Mouse (Mus musculus): ENCODE data around the gene Col5a1. TPM values are rescaled to one million over a fixed set of nuclear protein-coding genes. Genes with fewer than 3 reads are reported as not detected.

Gene Col5a1
- polyA plus RNA-seq, 1 experiment from 2014 or later, result 25.6 TPM

DNA sequence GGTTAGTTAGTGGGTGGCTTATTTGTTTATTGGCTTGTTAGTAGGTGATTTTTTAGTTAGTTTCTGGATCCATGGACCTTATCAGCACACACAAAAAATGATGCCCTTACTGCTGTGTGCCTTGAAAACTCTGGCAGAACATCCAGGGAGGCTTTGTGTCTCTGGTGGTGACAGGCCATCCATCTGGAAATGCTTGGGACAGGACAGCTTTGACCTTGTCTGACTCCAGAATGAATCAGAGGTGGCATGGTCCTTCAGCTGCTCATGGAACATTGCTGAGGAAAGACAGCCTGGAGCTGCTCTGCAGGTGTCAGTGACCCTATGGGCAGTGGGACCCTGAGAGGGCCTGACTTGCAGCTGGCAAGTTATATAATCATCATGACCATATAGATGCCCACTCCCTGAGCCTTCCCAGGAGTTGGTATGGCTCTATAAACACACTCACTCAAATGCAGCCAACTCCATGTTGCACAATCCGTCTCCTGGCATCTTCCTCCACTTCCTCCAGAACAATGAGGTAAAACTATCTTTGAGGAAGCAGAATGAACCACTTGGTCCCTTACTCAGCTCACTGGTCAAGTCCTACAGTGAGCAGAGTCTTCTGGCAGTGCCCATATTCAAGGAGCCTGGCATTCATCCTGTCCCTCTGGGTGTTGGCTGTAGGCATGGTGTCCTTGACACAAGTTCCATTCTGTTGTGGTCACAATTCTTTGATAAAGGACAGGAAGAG lies 26.5 kb downstream of the Col5a1 start:
- peaks cover 11% of the 10 kb centered on the region for H3K4me1 ChIP-seq (replicated peaks)
- H3K27me3 ChIP-seq (ENCODE audit: insufficient read depth, poor library complexity, severe bottlenecking), result no peaks in the 10 kb centered on the region
- no peaks in the 10 kb centered on the region for H3K9me3 ChIP-seq
- no peaks in the 10 kb centered on the region for H3K36me3 ChIP-seq
- no peak overlapping the region for H3K4me3 ChIP-seq
- 92% methylated on average over 1 of the region's 1 CpGs for WGBS
- no peak for DNase-seq (ENCODE audit: low spot score)
- no peak overlapping the region for H3K27ac ChIP-seq

DNA sequence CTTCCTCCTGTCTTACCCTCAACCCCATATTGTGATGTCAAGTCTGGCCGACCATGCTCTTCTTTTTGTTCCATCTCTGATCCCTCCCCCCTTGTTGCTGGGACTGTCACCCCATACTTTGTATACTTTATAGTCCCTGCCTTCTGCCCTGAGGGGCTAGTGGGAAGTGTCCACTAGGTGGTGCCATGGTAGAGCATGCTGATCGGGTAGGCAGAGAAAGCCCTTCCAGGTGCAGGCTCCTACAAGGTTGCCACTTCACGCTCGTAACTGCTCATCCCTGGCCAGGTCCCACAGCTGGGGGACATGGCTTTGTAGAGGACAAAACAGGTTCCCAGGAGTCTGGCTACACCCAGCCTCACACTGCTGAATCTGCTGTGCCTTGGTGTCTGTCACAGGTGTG lies 29.5 kb downstream of the Col5a1 start:
- Histone ChIP-seq H3K36me3 (no peaks in the 10 kb centered on the region), H3K4me1 (replicated peaks) (peaks cover 11% of the 10 kb centered on the region), H3K9me3 (no peaks in the 10 kb centered on the region), H3K4me3 (no peak overlapping the region), H3K27me3 (ENCODE audit: insufficient read depth, poor library complexity, severe bottlenecking) (no peaks in the 10 kb centered on the region), H3K27ac (no peak overlapping the region)
- whole genome bisulfite sequencing, result 72% methylated on average over 4 of the region's 4 CpGs
- no peak for DNase-seq (ENCODE audit: low spot score)

GRCm38 (mm10) chr2:27916316-27916715 lies 30.1 kb downstream of the Col5a1 start:
- DNase-seq (ENCODE audit: low spot score), result no peak
- Histone ChIP-seq H3K36me3 (no peaks in the 10 kb centered on the region), H3K27me3 (ENCODE audit: insufficient read depth, poor library complexity, severe bottlenecking) (no peaks in the 10 kb centered on the region), H3K9me3 (no peaks in the 10 kb centered on the region), H3K4me1 (replicated peaks) (peaks cover 11% of the 10 kb centered on the region), H3K27ac (peak overlapping the region; percentile 24; the same call in 1 of the 2 replicates), H3K4me3 (no peak overlapping the region)
- 46% methylated on average over 2 of the region's 2 CpGs for whole genome bisulfite sequencing

GRCm38 (mm10) chr2:27917177-27917576 lies 31.0 kb downstream of the Col5a1 start:
- Histone ChIP-seq H3K4me3 (no peak overlapping the region), H3K9me3 (no peaks in the 10 kb centered on the region), H3K4me1 (replicated peaks) (peaks cover 11% of the 10 kb centered on the region), H3K36me3 (no peaks in the 10 kb centered on the region), H3K27me3 (ENCODE audit: insufficient read depth, poor library complexity, severe bottlenecking) (no peaks in the 10 kb centered on the region), H3K27ac (no peak overlapping the region)
- DNase-seq (ENCODE audit: low spot score), result no peak
- 87% methylated on average over 3 of the region's 3 CpGs for WGBS

DNA sequence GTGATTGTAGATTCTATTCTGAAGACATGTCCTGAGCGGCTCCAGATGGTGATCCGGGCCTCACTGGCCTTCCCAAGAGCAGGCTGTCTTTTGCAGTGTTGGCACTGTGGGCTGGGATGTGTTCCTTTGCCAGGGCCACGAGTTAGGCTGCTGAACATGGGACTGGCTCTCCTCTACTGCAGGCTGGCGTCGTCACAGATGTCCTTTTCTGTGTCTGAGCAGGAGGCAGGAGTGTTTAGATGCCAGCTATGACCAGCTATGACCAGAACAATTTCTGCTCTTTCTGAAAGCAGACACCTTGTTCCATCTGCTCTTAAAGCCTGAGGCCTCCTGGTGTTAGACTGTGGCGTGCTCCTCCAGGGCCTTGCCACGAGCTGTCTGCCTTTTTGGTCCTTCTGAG lies 31.9 kb downstream of the Col5a1 start:
- no peak for DNase-seq (ENCODE audit: low spot score)
- Histone ChIP-seq H3K4me3 (no peak overlapping the region), H3K9me3 (no peaks in the 10 kb centered on the region), H3K4me1 (replicated peaks) (peaks cover 11% of the 10 kb centered on the region), H3K27ac (no peak overlapping the region), H3K27me3 (ENCODE audit: insufficient read depth, poor library complexity, severe bottlenecking) (no peaks in the 10 kb centered on the region), H3K36me3 (no peaks in the 10 kb centered on the region)
- WGBS, result 87% methylated on average over 7 of the region's 7 CpGs

GRCm38 (mm10) chr2:27919309-27919850 lies 33.2 kb downstream of the Col5a1 start:
- WGBS, result 89% methylated on average over 6 of the region's 6 CpGs
- H3K36me3 ChIP-seq, result no peaks in the 10 kb centered on the region
- H3K4me3 ChIP-seq, result no peak overlapping the region
- DNase-seq (ENCODE audit: low spot score), result no peak
- no peak overlapping the region for H3K27ac ChIP-seq
- H3K4me1 ChIP-seq (replicated peaks), result peaks cover 11% of the 10 kb centered on the region
- H3K27me3 ChIP-seq (ENCODE audit: insufficient read depth, poor library complexity, severe bottlenecking), result no peaks in the 10 kb centered on the region
- no peaks in the 10 kb centered on the region for H3K9me3 ChIP-seq

DNA sequence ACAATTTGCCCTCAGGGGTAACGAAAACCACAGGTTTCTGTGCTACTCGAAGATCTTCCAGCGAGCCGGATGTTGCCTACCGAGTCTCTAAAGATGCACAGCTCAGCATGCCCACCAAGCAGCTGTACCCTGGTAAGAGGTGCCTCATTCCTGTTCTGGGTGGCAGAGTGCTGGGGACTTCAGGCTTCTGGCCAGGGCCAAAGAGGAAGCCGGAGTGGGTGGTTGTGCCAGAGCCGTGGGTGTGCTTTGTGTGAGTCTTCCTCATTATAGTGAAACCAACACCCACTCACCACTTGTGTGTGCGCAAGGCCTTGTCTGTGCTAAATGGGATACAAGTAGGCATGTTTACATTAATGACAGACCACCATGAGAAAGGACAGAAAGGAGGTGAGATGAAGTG lies 35.8 kb downstream of the Col5a1 start:
- no peak for DNase-seq (ENCODE audit: low spot score)
- Histone ChIP-seq H3K27me3 (ENCODE audit: insufficient read depth, poor library complexity, severe bottlenecking) (no peaks in the 10 kb centered on the region), H3K36me3 (no peaks in the 10 kb centered on the region), H3K4me3 (no peak overlapping the region), H3K9me3 (no peaks in the 10 kb centered on the region), H3K4me1 (replicated peaks) (no peaks in the 10 kb centered on the region), H3K27ac (no peak overlapping the region)
- 91% methylated on average over 8 of the region's 8 CpGs for WGBS

- Histone ChIP-seq H3K4me1 (replicated peaks) (no peaks in the 10 kb centered on the region), H3K27ac (no peak overlapping the region), H3K27me3 (ENCODE audit: insufficient read depth, poor library complexity, severe bottlenecking) (no peaks in the 10 kb centered on the region), H3K9me3 (no peaks in the 10 kb centered on the region), H3K36me3 (no peaks in the 10 kb centered on the region), H3K4me3 (no peak overlapping the region)
- 92% methylated on average over 6 of the region's 6 CpGs for WGBS
- no peak for DNase-seq (ENCODE audit: low spot score)
Observed at GRCm38 (mm10) chr2:27923718-27924117, 37.5 kb downstream of the Col5a1 start.

GRCm38 (mm10) chr2:27924463-27924862 lies 38.2 kb downstream of the Col5a1 start:
- 91% methylated on average over 3 of the region's 3 CpGs for WGBS
- Histone ChIP-seq H3K27me3 (ENCODE audit: insufficient read depth, poor library complexity, severe bottlenecking) (no peaks in the 10 kb centered on the region), H3K36me3 (0 out of 2 replicates have a peak, but pooled peaks cover 1% of the 10 kb centered on the region), H3K4me3 (no peak overlapping the region), H3K9me3 (no peaks in the 10 kb centered on the region), H3K27ac (no peak overlapping the region), H3K4me1 (replicated peaks) (no peaks in the 10 kb centered on the region)
- DNase-seq (ENCODE audit: low spot score), result no peak

GRCm38 (mm10) chr2:27926478-27927165 lies 40.4 kb downstream of the Col5a1 start:
- Histone ChIP-seq H3K4me1 (replicated peaks) (0 out of 2 replicates have a peak, but pooled peaks cover 8% of the 10 kb centered on the region), H3K9me3 (no peaks in the 10 kb centered on the region), H3K27ac (no peak overlapping the region), H3K27me3 (ENCODE audit: insufficient read depth, poor library complexity, severe bottlenecking) (no peaks in the 10 kb centered on the region), H3K36me3 (0 out of 2 replicates have a peak, but pooled peaks cover 4% of the 10 kb centered on the region), H3K4me3 (no peak overlapping the region)
- DNase-seq (ENCODE audit: low spot score), result peak; percentile 48
- 62% methylated on average over 7 of the region's 7 CpGs for WGBS

GRCm38 (mm10) chr2:27930471-27931015 lies 44.3 kb downstream of the Col5a1 start:
- no peak overlapping the region for H3K27ac ChIP-seq
- no peaks in the 10 kb centered on the region for H3K27me3 ChIP-seq (ENCODE audit: insufficient read depth, poor library complexity, severe bottlenecking)
- peaks cover 23% of the 10 kb centered on the region; the same call in 1 of the 2 replicates for H3K4me1 ChIP-seq (replicated peaks)
- no peak overlapping the region for H3K4me3 ChIP-seq
- 91% methylated on average over 5 of the region's 5 CpGs for WGBS
- H3K9me3 ChIP-seq, result no peaks in the 10 kb centered on the region
- H3K36me3 ChIP-seq, result 0 out of 2 replicates have a peak, but pooled peaks cover 4% of the 10 kb centered on the region
- no peak for DNase-seq (ENCODE audit: low spot score)

DNA sequence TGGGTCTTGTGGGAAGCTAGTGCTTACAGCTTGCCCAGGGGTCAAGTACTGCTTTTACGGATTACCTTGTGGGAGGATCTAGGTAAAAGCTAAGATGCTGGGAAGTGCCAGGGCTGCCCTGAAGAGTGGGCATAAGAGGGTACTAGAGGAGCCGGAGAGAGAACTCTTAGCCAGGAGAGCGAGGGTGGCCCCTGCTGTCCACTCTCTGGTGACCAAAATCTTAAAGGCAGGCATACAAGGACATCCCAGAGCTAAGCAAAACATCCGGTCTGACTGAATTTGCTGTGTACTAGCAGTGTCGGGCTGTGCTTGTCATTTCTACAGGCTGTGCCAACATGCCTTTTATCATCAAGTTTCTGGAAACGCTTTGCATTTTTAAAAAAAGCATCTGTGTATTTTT lies 44.9 kb downstream of the Col5a1 start:
- Histone ChIP-seq H3K27me3 (ENCODE audit: insufficient read depth, poor library complexity, severe bottlenecking) (no peaks in the 10 kb centered on the region), H3K27ac (no peak overlapping the region), H3K4me3 (no peak overlapping the region), H3K9me3 (no peaks in the 10 kb centered on the region), H3K36me3 (0 out of 2 replicates have a peak, but pooled peaks cover 4% of the 10 kb centered on the region), H3K4me1 (replicated peaks) (peaks cover 23% of the 10 kb centered on the region; the same call in 1 of the 2 replicates)
- no peak for DNase-seq (ENCODE audit: low spot score)
- WGBS, result 77% methylated on average over 6 of the region's 6 CpGs

- 47% methylated on average over 3 of the region's 3 CpGs for WGBS
- H3K27me3 ChIP-seq (ENCODE audit: insufficient read depth, poor library complexity, severe bottlenecking), result no peaks in the 10 kb centered on the region
- H3K4me1 ChIP-seq (replicated peaks), result peaks cover 23% of the 10 kb centered on the region; the same call in 1 of the 2 replicates
- H3K4me3 ChIP-seq, result no peak overlapping the region
- H3K27ac ChIP-seq, result 0 out of 2 replicates have a peak overlapping the region, but pooled peaks have one; percentile 14
- H3K9me3 ChIP-seq, result no peaks in the 10 kb centered on the region
- 0 out of 2 replicates have a peak, but pooled peaks cover 4% of the 10 kb centered on the region for H3K36me3 ChIP-seq
- DNase-seq (ENCODE audit: low spot score), result peak; percentile 28
Observed at GRCm38 (mm10) chr2:27931971-27932370, 45.7 kb downstream of the Col5a1 start.
